Comparison of ENCODE assay signal across 14 mouse cellular contexts in genomic region chr13:30658201-30658996, GRCm38 (mm10).
"Had no signal": no experiment of that assay in that cellular context is flagged by ENCODE, and none has a peak within 500 bp of the region (broad histone marks: within the 10 kb centered on the region; RNA-seq: fewer than 3 reads in every experiment).

No protein-coding gene starts in this region.

- H3K9me3 ChIP-seq: limb, embryonic 15.5 days; midbrain, embryonic 10.5 days; neural tube, embryonic 12.5 days had no signal

- H3K9ac ChIP-seq: limb, embryonic 15.5 days; liver, embryonic 14.5 days had no signal

- H3K4me1 ChIP-seq: neural tube, embryonic 12.5 days had no signal

- DNase-seq: kidney, adult 9 months; kidney, postnatal 36 days; lung, adult 18-20 months; lung, postnatal 4 days; midbrain, embryonic 14.5 days; right cerebral cortex, postnatal 4 days; spleen, adult 18-20 months; thymus, adult 18-20 months; thymus, postnatal 14 days had no signal

- H3K27me3 ChIP-seq: limb, embryonic 15.5 days; neural tube, embryonic 12.5 days had no signal

- H3K27ac ChIP-seq: kidney, postnatal 0 days; limb, embryonic 15.5 days; liver, embryonic 14.5 days; neural tube, embryonic 12.5 days had no signal

- H3K36me3 ChIP-seq: limb, embryonic 15.5 days; midbrain, embryonic 10.5 days; neural tube, embryonic 12.5 days had no signal
